Mouse (Mus musculus) CD8-positive naive resting alpha-beta T cell, adult 2 months (primary cell): ENCODE results near the gene Cideb.
A peak's percentile ranks its signal among the peaks of the same experiment; 100 is the strongest.

ENCODE experiments used
- DNase-seq, 2 experiments: peaks; one replicate each; pipeline ENCODE4 v3.0.0; 2022; ENCODE audit warnings: low read depth in 2 of 2, low spot score in 2 of 2

Cideb gene

DNA sequence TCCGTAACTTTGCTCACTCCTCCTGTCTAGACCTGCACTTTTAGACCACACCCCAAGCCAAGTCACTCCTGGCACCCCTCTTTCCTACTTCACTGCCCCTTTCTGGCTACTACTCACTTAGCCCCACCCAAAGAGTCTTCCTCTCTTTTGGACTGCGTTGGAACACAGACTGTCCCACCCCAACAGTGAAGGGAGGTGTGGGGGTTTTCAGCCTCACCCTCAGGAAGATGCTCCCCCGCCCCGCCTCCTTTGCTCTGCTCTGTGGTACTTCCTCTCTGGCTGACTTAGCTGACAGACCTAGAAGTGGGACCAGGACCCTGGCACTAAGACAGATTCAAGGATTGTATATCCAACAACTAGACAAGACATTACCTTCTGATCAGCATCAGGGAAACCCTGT lies 7.4 kb upstream of the Cideb start, which contains the start of gene Ltb4r1:
Gene Ltb4r1 (plus strand): TSS at position 267 of the 400 bp plus-strand sequence.
- no peak for DNase-seq

DNA sequence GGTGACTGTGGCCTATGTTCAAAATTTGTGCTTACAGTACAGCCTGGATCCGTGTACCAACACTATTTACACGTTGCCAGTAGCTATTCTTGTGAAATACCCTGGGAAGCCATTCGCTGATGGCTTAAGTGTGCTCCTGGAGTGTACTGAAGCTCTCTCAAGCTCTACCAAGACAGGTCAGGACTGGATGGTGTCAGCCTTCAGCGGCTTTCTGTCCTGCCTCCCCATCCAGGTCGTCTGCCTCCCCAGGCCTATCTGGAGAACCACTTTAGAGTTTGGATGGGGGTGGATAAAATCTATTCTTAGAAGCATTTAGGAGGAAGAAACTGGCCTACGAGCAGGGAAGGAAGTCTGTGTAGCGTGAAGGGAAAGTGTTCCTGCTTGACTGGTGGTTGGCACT lies 4.9 kb upstream of the Cideb start:
- DNase-seq: no peak

DNA sequence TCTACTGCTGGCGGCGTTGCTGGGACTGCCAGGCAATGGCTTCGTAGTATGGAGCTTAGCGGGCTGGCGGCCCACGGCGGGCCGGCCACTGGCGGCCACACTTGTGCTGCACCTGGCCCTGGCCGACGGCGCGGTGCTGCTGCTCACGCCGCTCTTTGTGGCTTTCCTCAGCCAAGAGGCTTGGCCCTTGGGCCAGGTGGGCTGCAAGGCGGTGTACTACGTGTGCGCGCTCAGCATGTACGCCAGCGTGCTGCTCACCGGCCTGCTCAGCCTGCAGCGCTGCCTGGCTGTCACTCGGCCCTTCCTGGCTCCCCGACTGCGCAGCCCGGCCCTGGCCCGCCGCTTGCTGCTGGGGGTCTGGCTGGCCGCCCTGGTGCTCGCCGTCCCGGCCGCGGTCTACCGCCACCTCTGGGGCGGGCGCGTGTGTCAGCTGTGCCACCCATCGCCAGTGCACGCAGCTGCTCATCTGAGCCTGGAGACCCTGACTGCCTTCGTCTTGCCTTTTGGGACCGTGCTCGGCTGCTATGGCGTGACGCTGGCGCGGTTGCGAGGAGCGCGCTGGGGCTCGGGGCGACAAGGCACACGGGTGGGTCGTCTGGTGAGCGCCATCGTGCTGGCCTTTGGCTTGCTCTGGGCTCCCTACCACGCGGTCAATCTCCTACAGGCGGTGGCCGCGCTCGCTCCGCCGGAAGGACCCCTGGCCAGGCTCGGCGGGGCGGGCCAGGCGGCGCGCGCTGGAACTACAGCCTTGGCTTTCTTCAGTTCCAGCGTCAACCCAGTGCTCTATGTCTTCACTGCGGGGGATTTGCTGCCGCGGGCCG lies 4.0 kb upstream of the Cideb start:
- no peak for DNase-seq

DNA sequence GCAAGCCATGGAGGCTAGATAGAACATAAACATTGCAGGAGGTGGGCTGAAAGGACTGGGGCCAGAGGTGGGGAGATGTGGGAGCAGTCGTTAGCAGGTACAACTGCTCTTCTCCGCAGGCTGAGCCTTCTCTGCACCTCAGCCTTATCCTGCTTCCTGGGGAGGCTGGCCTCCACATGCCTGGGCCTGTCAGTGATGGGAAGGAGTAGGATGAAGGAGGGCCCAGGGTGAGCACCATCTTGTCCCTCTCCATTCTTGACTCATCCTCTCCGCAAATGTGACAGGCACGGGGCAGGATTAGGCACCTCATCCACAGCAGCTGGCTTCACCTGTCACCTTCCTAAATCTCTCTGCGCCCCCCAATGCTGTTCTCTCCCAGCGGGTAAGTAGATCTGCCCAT lies 2.9 kb upstream of the Cideb start, which contains the start of gene Ltb4r2:
Gene Ltb4r2 (plus strand): TSS at position 266 of the 400 bp plus-strand sequence.
- DNase-seq: no peak

GRCm38 (mm10) chr14:55760156-55760555 lies 1.9 kb upstream of the Cideb start:
- peak; percentile 84 to 89 for DNase-seq

GRCm38 (mm10) chr14:55757566-55757965 lies 692 bp downstream of the Cideb start:
- no peak for DNase-seq

DNA sequence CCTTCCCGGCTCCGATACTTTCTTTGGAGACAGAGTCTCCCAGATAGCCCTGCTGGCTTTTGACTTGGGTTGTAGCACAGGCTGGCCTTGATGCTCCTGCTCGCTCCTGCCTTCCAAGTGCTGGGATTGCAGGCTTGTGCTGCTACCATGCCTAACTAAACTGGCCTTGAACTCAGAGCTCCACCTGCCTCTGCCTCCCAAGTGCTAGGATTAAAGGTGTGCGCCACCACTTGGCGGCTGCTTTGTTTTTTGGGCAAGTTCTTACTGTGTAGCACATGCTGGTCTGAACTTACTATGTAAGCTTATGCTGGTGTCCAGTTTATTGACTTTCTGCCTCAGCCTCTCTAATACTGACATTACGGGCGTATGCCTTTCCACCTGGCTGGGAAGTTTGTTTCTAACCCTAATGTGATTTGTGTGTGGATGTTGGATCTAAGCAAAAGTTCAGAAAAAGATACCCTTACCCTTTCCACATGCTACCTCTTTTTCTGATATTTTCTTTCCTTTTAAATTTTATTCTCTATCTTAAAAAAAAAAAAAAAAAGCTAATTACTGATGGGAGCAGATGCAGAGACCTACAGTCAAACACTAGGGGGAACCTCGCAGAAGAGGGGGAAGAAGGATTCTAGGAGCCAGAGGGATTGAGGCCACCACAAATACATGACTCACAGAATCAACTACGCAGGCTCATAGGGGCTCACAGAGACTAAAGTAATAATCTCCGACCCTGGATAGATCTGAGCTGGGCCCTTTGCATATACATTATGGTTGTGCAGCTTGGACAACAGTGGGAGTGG lies 11.0 kb downstream of the Cideb start:
- no peak for DNase-seq

- DNase-seq: no peak
Measured at GRCm38 (mm10) chr14:55745861-55746237, 12.4 kb downstream of the Cideb start.

- DNase-seq: peak; percentile 59 to 71
Measured at GRCm38 (mm10) chr14:55745180-55745860, 12.9 kb downstream of the Cideb start, which contains the start of the genes Dhrs1 and Nop9. Gene Dhrs1 (minus strand): TSS chr14:55745690. Gene Nop9 (plus strand): TSS chr14:55745693.

GRCm38 (mm10) chr14:55743711-55744110 lies 14.5 kb downstream of the Cideb start:
- peak; percentile 86 to 92 for DNase-seq

DNA sequence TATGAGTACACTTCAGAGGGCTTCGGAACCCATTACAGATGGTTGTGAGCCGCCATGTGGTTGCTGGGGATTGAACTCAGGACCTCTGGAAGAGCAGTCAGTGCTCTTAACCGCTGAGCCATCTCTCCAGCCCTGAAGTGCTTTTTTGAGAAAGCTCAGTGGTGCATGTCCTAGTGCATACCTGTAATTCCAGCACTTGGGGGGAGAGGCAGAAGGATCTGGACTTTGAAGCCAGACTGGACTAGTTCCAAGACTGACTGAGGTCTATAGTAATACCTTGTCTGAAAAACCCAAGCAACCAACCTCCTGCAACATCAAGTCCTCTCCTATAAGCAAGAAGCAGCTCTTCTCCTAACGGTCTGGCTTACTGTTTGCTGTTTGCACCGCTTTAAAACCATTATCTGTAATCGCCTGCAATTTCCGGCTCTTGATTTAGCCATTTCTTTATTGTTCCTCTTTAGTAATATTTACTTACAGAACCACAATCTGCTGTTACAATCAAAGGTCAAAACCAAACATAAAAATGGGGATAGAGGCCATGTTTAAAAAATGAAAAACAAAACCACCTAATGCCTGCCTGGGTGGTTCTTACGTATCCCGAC lies 21.1 kb downstream of the Cideb start:
- no peak for DNase-seq

- no peak for DNase-seq
Measured at GRCm38 (mm10) chr14:55735758-55736157, 22.5 kb downstream of the Cideb start.

GRCm38 (mm10) chr14:55735334-55735733 lies 22.9 kb downstream of the Cideb start:
- no peak for DNase-seq

- no peak for DNase-seq
Measured at GRCm38 (mm10) chr14:55734869-55735268, 23.4 kb downstream of the Cideb start.

DNA sequence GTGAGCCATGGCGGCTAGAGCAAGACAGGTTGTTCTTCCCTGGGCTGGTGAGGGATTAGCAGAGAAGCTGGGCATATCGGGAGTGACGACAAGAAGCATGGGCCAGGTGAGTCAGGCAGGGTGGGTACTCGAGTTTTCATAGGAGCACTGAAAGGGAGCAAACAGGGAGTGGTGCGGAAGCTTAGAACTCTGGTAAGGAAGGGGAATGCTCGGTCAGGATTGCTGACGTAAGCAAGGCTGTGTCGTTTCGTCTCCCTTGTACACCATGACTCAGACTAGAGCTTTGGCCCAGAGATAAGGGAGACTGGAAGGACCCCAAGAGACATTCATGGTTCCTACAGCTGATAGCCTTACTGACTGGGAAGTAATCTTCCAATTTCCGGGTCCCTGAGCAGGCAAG lies 24.4 kb downstream of the Cideb start:
- DNase-seq: no peak

- no peak for DNase-seq
Measured at GRCm38 (mm10) chr14:55730531-55731032, 27.7 kb downstream of the Cideb start.

DNA sequence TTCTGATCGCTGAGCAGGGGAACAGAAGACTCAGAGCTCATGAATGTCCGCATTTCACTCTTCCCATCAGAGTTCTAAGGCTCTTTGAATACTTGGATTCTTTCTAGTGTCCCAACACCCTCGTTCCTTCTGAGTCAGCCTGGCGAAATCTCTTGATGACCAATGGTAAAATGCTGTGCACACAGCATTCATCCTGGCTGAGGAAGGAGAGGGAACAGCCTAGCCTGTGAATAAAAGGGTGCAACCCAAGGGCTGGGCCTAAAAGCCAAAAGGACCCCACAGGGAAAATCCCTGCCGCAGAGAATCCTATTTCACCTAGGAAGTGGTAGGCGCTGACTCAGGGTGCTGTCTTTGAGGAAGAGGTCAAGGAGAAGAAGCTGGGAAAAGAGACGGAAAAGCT lies 28.1 kb downstream of the Cideb start:
- no peak for DNase-seq

- no peak for DNase-seq
Measured at GRCm38 (mm10) chr14:55727889-55728685, 30.2 kb downstream of the Cideb start.

DNA sequence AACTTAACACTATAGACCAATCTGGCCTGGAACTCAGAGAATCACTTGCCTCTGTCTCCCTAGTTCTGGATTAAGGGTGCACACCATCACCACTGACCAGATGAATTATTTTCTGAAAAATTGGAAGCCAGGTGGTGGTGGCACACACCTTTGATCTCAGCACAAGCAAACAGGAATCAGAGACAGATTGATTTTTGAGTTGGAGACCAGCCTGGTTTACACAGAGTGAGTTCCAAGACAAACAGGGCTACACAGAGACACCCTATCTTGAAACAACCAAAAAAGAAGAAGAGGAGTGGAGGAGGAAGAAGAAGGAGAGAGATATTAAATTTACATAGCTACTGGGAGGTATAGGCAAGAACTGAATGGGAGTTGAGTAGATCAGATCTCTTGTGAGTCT lies 32.0 kb downstream of the Cideb start:
- no peak for DNase-seq

DNA sequence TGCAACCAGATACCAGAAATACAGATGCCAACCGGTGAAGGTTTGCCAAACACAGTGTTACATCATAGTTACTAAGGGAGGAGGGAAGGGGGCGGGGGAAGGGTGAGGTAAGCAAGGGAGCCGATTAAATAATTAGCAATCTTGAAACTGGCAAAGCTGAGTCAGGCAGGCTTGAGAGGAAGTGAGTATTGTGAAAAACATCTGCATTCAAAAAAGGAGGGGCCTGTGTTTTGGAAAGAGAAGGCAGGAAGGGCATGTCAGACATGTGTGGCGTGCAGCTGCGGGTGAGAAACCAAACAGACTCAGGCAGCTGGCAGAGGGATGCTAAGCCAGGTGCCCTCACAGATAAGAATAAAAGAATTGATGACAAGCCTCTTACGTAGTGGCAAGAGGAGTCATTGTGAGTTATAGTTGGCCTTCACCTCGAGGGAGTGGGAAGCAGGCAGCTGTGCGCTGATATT lies 33.8 kb downstream of the Cideb start:
- DNase-seq: peak; percentile 74 to 79
